Comparison of ENCODE assay signal across 16 mouse cellular contexts in the genomic region with DNA sequence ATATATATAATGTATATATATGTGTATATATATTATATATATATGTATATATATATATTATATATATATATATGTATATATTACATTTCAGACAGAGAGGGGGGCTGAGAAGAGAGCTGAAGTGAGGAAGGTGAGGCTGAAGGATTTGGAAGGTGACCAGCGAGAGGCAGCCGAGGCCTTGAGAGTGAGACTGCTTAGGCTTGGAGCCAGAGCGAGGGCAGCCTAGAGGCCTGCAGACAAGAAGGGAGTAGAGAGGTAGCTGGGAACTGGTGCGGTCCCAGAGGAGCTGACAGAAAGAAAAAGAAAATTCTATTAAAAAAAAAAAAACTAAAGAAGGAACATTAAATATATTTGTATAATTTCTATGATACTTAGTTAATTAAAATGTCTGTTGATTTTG. TPM values are rescaled to one million over a fixed set of nuclear protein-coding genes. Genes with fewer than 3 reads are reported as not detected.
DNase-seq lines count a peak whose midpoint lies in the region; ATAC-seq lines count a peak whose summit lies in the region.
"Had no signal": no experiment of that assay in that cellular context is flagged by ENCODE, and none has a peak within 500 bp of the region (broad histone marks: within the 10 kb centered on the region; RNA-seq: fewer than 3 reads in every experiment).

No protein-coding gene starts in this region.

- no peaks in the 10 kb centered on the region for H3K27me3 ChIP-seq in midbrain, embryonic 13.5 days
- H3K27me3 ChIP-seq in midbrain, embryonic 11.5 days (ENCODE audit: control insufficient read depth, insufficient read depth, low read length): no peaks in the 10 kb centered on the region
- H3K27me3 ChIP-seq in neural tube, embryonic 15.5 days (replicated peaks): no peaks in the 10 kb centered on the region
- H3K27me3 ChIP-seq: lung, embryonic 15.5 days had no signal

- 0 out of 2 replicates have a peak overlapping the region, but pooled peaks have one; percentile 41 for H3K9ac ChIP-seq in midbrain, embryonic 13.5 days (replicated peaks)
- no peak overlapping the region for H3K9ac ChIP-seq in midbrain, embryonic 11.5 days (ENCODE audit: low read length)
- no peak overlapping the region for H3K9ac ChIP-seq in neural tube, embryonic 15.5 days (replicated peaks)
- H3K9ac ChIP-seq: lung, embryonic 15.5 days had no signal

- no peaks in the 10 kb centered on the region for H3K9me3 ChIP-seq in midbrain, embryonic 13.5 days
- H3K9me3 ChIP-seq in midbrain, embryonic 11.5 days (ENCODE audit: control insufficient read depth, low read length): no peaks in the 10 kb centered on the region
- H3K9me3 ChIP-seq in neural tube, embryonic 15.5 days (replicated peaks): no peaks in the 10 kb centered on the region
- H3K9me3 ChIP-seq: lung, embryonic 15.5 days had no signal

- DNase-seq in cerebellum, adult 11-12 months: peak; percentile 48
- DNase-seq in cerebellum, postnatal 4 days (ENCODE audit: low spot score in 2 of 2): no peak
- no peak for DNase-seq in midbrain, embryonic 11.5 days (ENCODE audit: low spot score, missing footprints)
- DNase-seq in cerebellum, postnatal 10 days: peak; percentile 82 to 83
- DNase-seq in spleen, postnatal 36 days (ENCODE audit: low spot score in 2 of 2): no peak
- DNase-seq: B cell, adult 2 months; gastrocnemius, postnatal 36 days; heart, postnatal 36 days; kidney, adult 18-20 months; thymus, postnatal 25 days had no signal

- H3K4me2 ChIP-seq in midbrain, embryonic 13.5 days (replicated peaks): peak overlapping the region; percentile 31
- no peak overlapping the region for H3K4me2 ChIP-seq in midbrain, embryonic 11.5 days
- H3K4me2 ChIP-seq in neural tube, embryonic 15.5 days: peak overlapping the region; percentile 38
- H3K4me2 ChIP-seq: heart, embryonic 11.5 days; lung, embryonic 15.5 days had no signal

- no peak overlapping the region for H3K4me3 ChIP-seq in midbrain, embryonic 13.5 days (replicated peaks)
- no peak overlapping the region for H3K4me3 ChIP-seq in midbrain, embryonic 11.5 days (ENCODE audit: low read depth, low read length)
- no peak overlapping the region for H3K4me3 ChIP-seq in neural tube, embryonic 15.5 days (replicated peaks)
- H3K4me3 ChIP-seq: lung, embryonic 15.5 days had no signal

- WGBS in midbrain, embryonic 13.5 days: 81% methylated on average over 4 of the region's 4 CpGs
- WGBS in midbrain, embryonic 11.5 days: 86% methylated on average over 4 of the region's 4 CpGs
- 66% methylated on average over 4 of the region's 4 CpGs for WGBS in neural tube, embryonic 15.5 days

- H3K36me3 ChIP-seq in midbrain, embryonic 13.5 days: peaks cover 16% of the 10 kb centered on the region
- H3K36me3 ChIP-seq in midbrain, embryonic 11.5 days (ENCODE audit: control insufficient read depth, insufficient read depth, low read length): no peaks in the 10 kb centered on the region
- peaks cover 8% of the 10 kb centered on the region; the same call in 1 of the 2 replicates for H3K36me3 ChIP-seq in neural tube, embryonic 15.5 days
- H3K36me3 ChIP-seq: lung, embryonic 15.5 days had no signal

- peaks cover 41% of the 10 kb centered on the region for H3K4me1 ChIP-seq in midbrain, embryonic 13.5 days (replicated peaks)
- peaks cover 24% of the 10 kb centered on the region for H3K4me1 ChIP-seq in midbrain, embryonic 11.5 days (ENCODE audit: control insufficient read depth, insufficient read depth, low read length)
- H3K4me1 ChIP-seq in neural tube, embryonic 15.5 days: peaks cover 44% of the 10 kb centered on the region

- no peak overlapping the region for H3K27ac ChIP-seq in midbrain, embryonic 13.5 days
- H3K27ac ChIP-seq in midbrain, embryonic 11.5 days (ENCODE audit: low read depth, low read length): no peak overlapping the region
- H3K27ac ChIP-seq in neural tube, embryonic 15.5 days (replicated peaks): no peak overlapping the region
- H3K27ac ChIP-seq: lung, embryonic 15.5 days had no signal

- no peak for ATAC-seq in midbrain, embryonic 13.5 days
- no peak for ATAC-seq in midbrain, embryonic 11.5 days (ENCODE audit: low FRiP score)
- no peak for ATAC-seq in neural tube, embryonic 15.5 days (ENCODE audit: low FRiP score)

RNA-seq across cellular contexts. Expression of a gene that starts 2.7 kb away (rescaled TPM):
- 15.7 and 19.7 TPM in 2 replicates for polyA plus RNA-seq in midbrain, embryonic 13.5 days (2015; fragmentation: Nextera tagmentation; extraction: Ambion mirVana)
- 11.6 and 14.0 TPM in 2 replicates for polyA plus RNA-seq in midbrain, embryonic 11.5 days (2014; fragmentation: Nextera tagmentation; extraction: Ambion mirVana)
- polyA plus RNA-seq in neural tube, embryonic 15.5 days (2015; fragmentation: Nextera tagmentation; extraction: Ambion mirVana): 16.9 and 19.0 TPM in 2 replicates

RNA-seq across cellular contexts. Expression of a gene that starts 15.4 kb away (rescaled TPM):
- not detected in 2 replicates for polyA plus RNA-seq in midbrain, embryonic 13.5 days (2015; fragmentation: Nextera tagmentation; extraction: Ambion mirVana)
- not detected in 2 replicates for polyA plus RNA-seq in midbrain, embryonic 11.5 days (2014; fragmentation: Nextera tagmentation; extraction: Ambion mirVana)
- not detected in 2 replicates for polyA plus RNA-seq in neural tube, embryonic 15.5 days (2015; fragmentation: Nextera tagmentation; extraction: Ambion mirVana)
- polyA plus RNA-seq: heart, embryonic 11.5 days; liver, adult 2 months; lung, embryonic 15.5 days; stomach, embryonic 16.5 days had no signal

Comparison
In these comparisons a context has a peak if more than half of its experiments do, and no peak if none do; other contexts are left out.
1. DNase-seq: peak in cerebellum, adult 11-12 months (single experiment) and cerebellum, postnatal 10 days (2 of 2); none in cerebellum, postnatal 4 days (0 of 2), midbrain, embryonic 11.5 days (single experiment) and spleen, postnatal 36 days (0 of 2).